Mouse (Mus musculus): ENCODE data around the gene Exoc4. TPM values are rescaled to one million over a fixed set of nuclear protein-coding genes. Genes with fewer than 3 reads are reported as not detected.

Exoc4 gene
- total and polyA plus RNA-seq, 3 experiments, result 10.5 to 86.2 (median 80.5) TPM

DNA sequence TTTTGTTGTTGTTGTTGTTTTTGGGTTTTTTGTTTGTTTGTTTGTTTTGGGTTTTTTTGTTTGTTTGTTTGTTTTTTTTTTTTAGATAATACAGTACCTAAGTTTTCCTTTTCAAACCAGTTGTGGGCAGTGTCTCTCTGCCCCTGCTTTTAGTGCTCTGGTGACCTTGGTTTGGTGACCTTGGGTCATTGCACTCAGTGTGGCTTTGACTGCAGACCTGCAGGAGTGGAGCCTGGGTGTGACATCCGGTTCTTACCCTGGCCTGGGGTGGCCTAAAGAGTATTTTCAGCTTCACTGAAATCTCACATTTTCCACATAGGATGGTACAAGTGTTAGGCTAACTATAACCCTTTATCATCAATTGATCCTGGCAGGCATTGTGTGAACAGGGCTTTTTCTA is 371.8 kb downstream of the Exoc4 start:
- no peaks in the 10 kb centered on the region for H3K36me3 ChIP-seq (replicated peaks)

DNA sequence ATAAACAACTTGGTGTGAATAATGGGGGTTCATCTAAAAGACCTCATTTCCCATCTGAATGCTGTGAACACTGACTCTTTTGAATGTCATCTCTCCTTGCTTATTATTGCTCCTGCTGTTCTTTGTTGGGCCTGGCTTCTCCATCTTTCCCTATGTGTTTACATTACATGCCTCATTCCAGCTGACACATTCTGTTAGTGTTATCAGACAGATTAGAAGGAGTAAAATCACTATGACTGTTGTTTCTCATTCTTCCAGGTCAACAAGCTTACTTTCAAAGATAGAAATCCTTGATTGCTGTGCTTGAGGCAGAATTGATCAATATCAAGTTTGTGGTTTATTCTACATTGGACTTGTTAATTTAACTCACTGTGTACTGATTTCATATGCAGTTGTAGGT is 377.0 kb downstream of the Exoc4 start:
- H3K27me3 ChIP-seq (ENCODE audit: insufficient read depth, low read length), result no peaks in the 10 kb centered on the region
- no peak for ATAC-seq (ENCODE audit: extremely low read depth, insufficient number of reproducible peaks, low FRiP score, poor library complexity, severe bottlenecking)
- H3K4me1 ChIP-seq (ENCODE audit: insufficient read depth, low read depth, low read length), result no peaks in the 10 kb centered on the region
- H3K9me3 ChIP-seq (replicated peaks), result peaks cover 7% of the 10 kb centered on the region
- DNase-seq (ENCODE audit: low spot score), result no peak
- H3K36me3 ChIP-seq (replicated peaks), result peaks cover 2% of the 10 kb centered on the region
- TF ChIP-seq GATA1 (IDR thresholded peaks at IDR 0.05; ENCODE audit: borderline replicate concordance, low read length) (no peak), POLR2AphosphoS5 (IDR thresholded peaks at IDR 0.05; ENCODE audit: insufficient replicate concordance, low read depth, low read length) (no peak), TAL1 (conservative IDR thresholded peaks at IDR 0.05; ENCODE audit: low read depth, low read length) (no peak), CTCF (IDR thresholded peaks at IDR 0.05; ENCODE audit: low read depth, low read length) (no peak), GATA2 (IDR thresholded peaks at IDR 0.05; ENCODE audit: borderline replicate concordance, low read depth, low read length) (no peak)
- H3K4me3 ChIP-seq (ENCODE audit: low read depth, low read length), result no peak overlapping the region

More for the DNA sequence above, 371.8 kb downstream of the Exoc4 start:
- Histone ChIP-seq H3K9me3 (replicated peaks) (peaks cover 3% of the 10 kb centered on the region), H3K27me3 (ENCODE audit: insufficient read depth, low read length) (no peaks in the 10 kb centered on the region), H3K4me3 (ENCODE audit: low read depth, low read length) (no peak overlapping the region), H3K4me1 (ENCODE audit: insufficient read depth, low read depth, low read length) (no peaks in the 10 kb centered on the region)
- no peak for DNase-seq (ENCODE audit: low spot score)
- TF ChIP-seq POLR2AphosphoS5 (IDR thresholded peaks at IDR 0.05; ENCODE audit: insufficient replicate concordance, low read depth, low read length) (no peak), CTCF (IDR thresholded peaks at IDR 0.05; ENCODE audit: low read depth, low read length) (no peak), GATA1 (IDR thresholded peaks at IDR 0.05; ENCODE audit: borderline replicate concordance, low read length) (no peak), GATA2 (IDR thresholded peaks at IDR 0.05; ENCODE audit: borderline replicate concordance, low read depth, low read length) (no peak), TAL1 (conservative IDR thresholded peaks at IDR 0.05; ENCODE audit: low read depth, low read length) (no peak)
- no peak for ATAC-seq (ENCODE audit: extremely low read depth, insufficient number of reproducible peaks, low FRiP score, poor library complexity, severe bottlenecking)

DNA sequence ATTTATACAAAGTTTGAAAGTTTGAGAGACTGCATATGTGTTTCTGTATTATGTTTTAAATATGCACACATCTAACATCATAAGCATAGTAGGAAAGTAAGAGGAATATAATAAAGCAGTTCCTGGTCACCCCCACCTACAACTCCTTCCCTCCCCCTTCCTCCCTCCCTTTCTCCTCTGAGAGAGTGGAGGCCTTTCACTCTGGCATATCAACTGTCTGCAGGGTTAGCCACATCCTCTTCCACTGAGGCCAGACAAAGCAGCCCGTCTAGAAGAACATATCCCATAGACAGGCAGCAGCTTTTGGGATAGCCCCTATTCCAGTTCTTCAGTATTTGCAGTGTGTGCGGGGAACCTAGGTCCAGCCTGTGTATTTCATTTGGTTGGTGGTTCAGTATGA is 382.2 kb downstream of the Exoc4 start:
- Histone ChIP-seq H3K36me3 (replicated peaks) (peaks cover 5% of the 10 kb centered on the region), H3K27me3 (ENCODE audit: insufficient read depth, low read length) (no peaks in the 10 kb centered on the region), H3K4me3 (ENCODE audit: low read depth, low read length) (no peak overlapping the region), H3K9me3 (replicated peaks) (peaks cover 7% of the 10 kb centered on the region), H3K4me1 (ENCODE audit: insufficient read depth, low read depth, low read length) (no peaks in the 10 kb centered on the region; the same call in 1 of the 2 replicates)
- TF ChIP-seq POLR2AphosphoS5 (IDR thresholded peaks at IDR 0.05; ENCODE audit: insufficient replicate concordance, low read depth, low read length) (no peak), GATA2 (IDR thresholded peaks at IDR 0.05; ENCODE audit: borderline replicate concordance, low read depth, low read length) (no peak), CTCF (IDR thresholded peaks at IDR 0.05; ENCODE audit: low read depth, low read length) (no peak), GATA1 (IDR thresholded peaks at IDR 0.05; ENCODE audit: borderline replicate concordance, low read length) (no peak), TAL1 (conservative IDR thresholded peaks at IDR 0.05; ENCODE audit: low read depth, low read length) (no peak)
- no peak for ATAC-seq (ENCODE audit: extremely low read depth, insufficient number of reproducible peaks, low FRiP score, poor library complexity, severe bottlenecking)
- DNase-seq (ENCODE audit: low spot score), result no peak

- ATAC-seq (ENCODE audit: extremely low read depth, insufficient number of reproducible peaks, low FRiP score, poor library complexity, severe bottlenecking), result no peak
Observed at GRCm38 (mm10) chr6:33637192-33637591, 388.3 kb downstream of the Exoc4 start.

DNA sequence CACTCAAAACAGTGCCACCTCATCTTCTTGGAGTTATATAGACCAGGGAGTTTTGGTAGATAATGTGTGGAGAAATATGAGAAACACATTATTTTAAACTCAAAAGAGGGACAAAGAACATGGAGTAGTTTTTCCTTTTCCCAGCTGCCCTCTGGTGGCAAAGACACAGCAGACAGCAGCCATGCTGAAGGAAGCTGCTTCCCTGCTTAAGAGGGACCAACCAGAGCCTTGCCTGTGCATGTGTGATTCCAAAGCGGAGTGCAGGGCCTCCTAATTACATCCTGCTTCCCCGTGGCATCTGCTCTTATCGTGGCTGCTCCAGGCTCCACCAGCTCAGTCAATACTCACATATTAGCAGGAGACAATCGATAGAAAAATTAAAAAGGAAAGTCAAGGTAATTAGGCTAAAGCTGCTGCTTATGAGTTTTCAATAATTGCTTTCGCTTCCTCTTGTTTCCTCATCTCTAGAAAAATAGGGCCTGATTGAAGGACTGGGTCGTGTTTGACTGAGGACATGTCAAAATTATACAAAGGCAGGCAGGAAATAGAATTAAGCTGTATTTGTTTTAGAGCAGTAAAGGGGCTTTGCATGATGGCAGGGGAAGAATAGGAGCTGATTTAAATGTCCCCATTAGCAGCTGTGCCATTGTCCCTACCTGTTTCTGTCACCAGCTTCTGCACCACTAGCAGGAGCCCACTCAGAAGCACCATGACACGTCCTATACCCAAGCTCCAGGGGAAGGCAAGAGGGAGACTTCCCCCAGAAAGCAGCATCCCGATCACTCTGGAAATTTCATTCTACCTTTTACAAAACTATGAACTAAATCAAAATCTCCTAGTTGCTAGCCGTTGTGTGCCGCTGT is 433.1 kb downstream of the Exoc4 start:
- Histone ChIP-seq H3K4me1 (ENCODE audit: insufficient read depth, low read depth, low read length) (no peaks in the 10 kb centered on the region), H3K27me3 (ENCODE audit: insufficient read depth, low read length) (no peaks in the 10 kb centered on the region), H3K4me3 (ENCODE audit: low read depth, low read length) (no peak overlapping the region), H3K36me3 (replicated peaks) (peaks cover 5% of the 10 kb centered on the region), H3K9me3 (replicated peaks) (no peaks in the 10 kb centered on the region)
- no peak for TF ChIP-seq GATA2 (IDR thresholded peaks at IDR 0.05; ENCODE audit: borderline replicate concordance, low read depth, low read length)
- no peak for TF ChIP-seq GATA1 (IDR thresholded peaks at IDR 0.05; ENCODE audit: borderline replicate concordance, low read length)
- no peak for TF ChIP-seq POLR2AphosphoS5 (IDR thresholded peaks at IDR 0.05; ENCODE audit: insufficient replicate concordance, low read depth, low read length)
- TF ChIP-seq CTCF (IDR thresholded peaks at IDR 0.05; ENCODE audit: low read depth, low read length), result no peak
- no peak for TF ChIP-seq TAL1 (conservative IDR thresholded peaks at IDR 0.05; ENCODE audit: low read depth, low read length)
- DNase-seq (ENCODE audit: low spot score), result no peak
- no peak for ATAC-seq (ENCODE audit: extremely low read depth, insufficient number of reproducible peaks, low FRiP score, poor library complexity, severe bottlenecking)

More at GRCm38 (mm10) chr6:33637192-33637591, 388.3 kb downstream of the Exoc4 start:
- H3K4me1 ChIP-seq (ENCODE audit: insufficient read depth, low read depth, low read length), result no peaks in the 10 kb centered on the region
- H3K4me3 ChIP-seq (ENCODE audit: low read depth, low read length), result no peak overlapping the region
- H3K36me3 ChIP-seq (replicated peaks), result peaks cover 2% of the 10 kb centered on the region
- H3K27me3 ChIP-seq (ENCODE audit: insufficient read depth, low read length), result no peaks in the 10 kb centered on the region
- H3K9me3 ChIP-seq (replicated peaks), result no peaks in the 10 kb centered on the region
- DNase-seq (ENCODE audit: low spot score), result no peak
- no peak for TF ChIP-seq GATA1 (IDR thresholded peaks at IDR 0.05; ENCODE audit: borderline replicate concordance, low read length)
- no peak for TF ChIP-seq TAL1 (conservative IDR thresholded peaks at IDR 0.05; ENCODE audit: low read depth, low read length)
- no peak for TF ChIP-seq GATA2 (IDR thresholded peaks at IDR 0.05; ENCODE audit: borderline replicate concordance, low read depth, low read length)
- no peak for TF ChIP-seq POLR2AphosphoS5 (IDR thresholded peaks at IDR 0.05; ENCODE audit: insufficient replicate concordance, low read depth, low read length)
- no peak for TF ChIP-seq CTCF (IDR thresholded peaks at IDR 0.05; ENCODE audit: low read depth, low read length)

GRCm38 (mm10) chr6:33683533-33683932 is 434.6 kb downstream of the Exoc4 start:
- Histone ChIP-seq H3K4me1 (ENCODE audit: insufficient read depth, low read depth, low read length) (no peaks in the 10 kb centered on the region), H3K27me3 (ENCODE audit: insufficient read depth, low read length) (no peaks in the 10 kb centered on the region), H3K4me3 (ENCODE audit: low read depth, low read length) (no peak overlapping the region), H3K36me3 (replicated peaks) (peaks cover 9% of the 10 kb centered on the region), H3K9me3 (replicated peaks) (no peaks in the 10 kb centered on the region)
- no peak for ATAC-seq (ENCODE audit: extremely low read depth, insufficient number of reproducible peaks, low FRiP score, poor library complexity, severe bottlenecking)
- TF ChIP-seq TAL1 (conservative IDR thresholded peaks at IDR 0.05; ENCODE audit: low read depth, low read length), result no peak
- TF ChIP-seq POLR2AphosphoS5 (IDR thresholded peaks at IDR 0.05; ENCODE audit: insufficient replicate concordance, low read depth, low read length), result no peak
- TF ChIP-seq CTCF (IDR thresholded peaks at IDR 0.05; ENCODE audit: low read depth, low read length), result no peak
- no peak for TF ChIP-seq GATA2 (IDR thresholded peaks at IDR 0.05; ENCODE audit: borderline replicate concordance, low read depth, low read length)
- no peak for DNase-seq (ENCODE audit: low spot score)

Measured in G1E (cell line).